Mouse (Mus musculus) MN1 (cell line): ENCODE results near the gene Gm45261.

ENCODE experiments used
- DNase-seq: peaks from one replicate; pipeline ENCODE4 v3.0.0-alpha.2; 2016; ENCODE audit warnings: low spot score

Gm45261 gene

GRCm38 (mm10) chr1:80410229-80410973, 50.8 kb downstream of the Gm45261 start:
- no peak for DNase-seq

- no peak for DNase-seq
Observed at GRCm38 (mm10) chr1:80409467-80410105, 51.7 kb downstream of the Gm45261 start.

GRCm38 (mm10) chr1:80408586-80408985, 52.7 kb downstream of the Gm45261 start:
- DNase-seq, result peak; percentile 54

- no peak for DNase-seq
Observed at GRCm38 (mm10) chr1:80404196-80404595, 57.1 kb downstream of the Gm45261 start.

- no peak for DNase-seq
Observed at GRCm38 (mm10) chr1:80403366-80403893, 57.8 kb downstream of the Gm45261 start.

- DNase-seq, result no peak
Observed at GRCm38 (mm10) chr1:80401961-80402360, 59.3 kb downstream of the Gm45261 start.
